Mouse (Mus musculus) midbrain, embryonic 10.5 days (tissue): ENCODE data around the gene Sulf2. TPM values are rescaled to one million over a fixed set of nuclear protein-coding genes. Genes with fewer than 3 reads are reported as not detected.
A peak's percentile ranks its signal among the peaks of the same experiment; 100 is the strongest.

Source experiments
- DNase-seq: peaks from one replicate; pipeline ENCODE4 v3.0.0-alpha.2; 2017; ENCODE audit warnings: low spot score
- H3K27ac ChIP-seq: fragments of 300-500 bp; sonication (generic); replicated peaks from 2 replicates; pipeline ENCODE4 v1.5.1; 2016; ENCODE audit warnings: mild to moderate bottlenecking
- H3K27me3 ChIP-seq: fragments of 300-500 bp; sonication (generic); 2 replicates; pipeline ENCODE4 v1.6.1; 2016; ENCODE audit warnings: low read depth, mild to moderate bottlenecking; ENCODE audit not compliant: poor library complexity, severe bottlenecking
- H3K36me3 ChIP-seq: fragments of 300-500 bp; sonication (generic); 2 replicates; pipeline ENCODE4 v1.6.1; 2016; ENCODE audit warnings: mild to moderate bottlenecking, moderate library complexity
- H3K4me1 ChIP-seq: fragments of 300-500 bp; sonication (generic); 2 replicates; pipeline ENCODE4 v1.6.1; 2016
- H3K4me3 ChIP-seq: fragments of 300-500 bp; sonication (generic); 2 replicates; pipeline ENCODE4 v1.5.1; 2016; ENCODE audit warnings: mild to moderate bottlenecking, moderate library complexity
- H3K9me3 ChIP-seq: fragments of 300-500 bp; sonication (generic); replicated peaks from 2 replicates; pipeline ENCODE4 v1.6.1; 2016; ENCODE audit warnings: mild to moderate bottlenecking
- WGBS: fragments of 180-500 bp; shearing (Covaris S2); methylation state at CpG from one replicate; pipeline ENCODE4 v1.1.7; 2016; 5-methylcytosine and 5-hydroxymethylcytosine counted together
- polyA plus RNA-seq: library from polyadenylated mRNA; unstranded; fragments of >200 nt; fragmentation: Nextera tagmentation; extraction: Ambion mirVana; gene quantifications from 2 replicates; pipeline ENCODE4 v1.2.1, GENCODE M21; 2016

Sulf2 gene
- polyA plus RNA-seq, 1 experiment from 2014 or later = 62.5 TPM

DNA sequence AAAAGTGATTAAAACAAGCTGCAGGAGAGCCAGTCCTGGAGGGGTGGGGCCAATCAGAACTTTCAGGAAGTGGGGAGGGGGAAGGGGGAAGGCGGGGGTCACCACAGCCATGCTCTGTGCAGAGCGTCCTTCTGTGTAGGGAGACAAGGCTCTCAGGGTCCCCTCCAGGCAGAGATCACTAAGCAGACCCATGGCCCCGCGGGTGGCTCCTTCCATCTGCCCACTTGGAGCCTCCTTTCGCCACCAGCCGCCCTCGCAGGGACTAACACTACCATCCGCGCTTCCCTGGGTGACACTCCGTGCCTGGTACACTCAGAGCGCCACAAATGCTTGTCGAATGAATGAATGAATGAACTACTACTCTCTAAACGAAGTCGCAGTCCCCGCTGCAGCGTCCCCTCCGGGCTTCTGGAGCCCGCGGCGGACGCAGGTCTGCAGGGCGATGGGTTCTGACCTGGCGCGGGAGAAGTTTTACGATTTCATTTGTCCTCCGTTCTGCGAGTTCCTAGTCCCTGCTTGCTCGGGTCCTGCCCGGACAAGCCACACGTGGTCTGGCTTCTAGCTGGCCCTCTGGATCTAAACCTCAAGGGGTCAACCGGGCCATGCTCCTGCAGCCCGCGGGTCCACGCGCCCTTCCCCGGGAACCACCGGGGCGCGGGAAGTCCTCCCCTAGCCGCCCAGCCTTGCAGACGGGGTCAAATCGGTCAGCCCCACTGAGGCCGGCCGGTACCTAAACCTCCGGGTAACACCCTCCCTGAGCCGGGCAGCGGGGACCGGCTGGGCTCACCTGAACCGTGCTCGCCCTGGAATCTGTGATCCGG, 1.4 kb downstream of the Sulf2 start:
- 1% methylated on average over 51 of the region's 51 CpGs for WGBS
- peak; percentile 71 for DNase-seq
- H3K27me3 ChIP-seq = peaks cover 41% of the 10 kb centered on the region

DNA sequence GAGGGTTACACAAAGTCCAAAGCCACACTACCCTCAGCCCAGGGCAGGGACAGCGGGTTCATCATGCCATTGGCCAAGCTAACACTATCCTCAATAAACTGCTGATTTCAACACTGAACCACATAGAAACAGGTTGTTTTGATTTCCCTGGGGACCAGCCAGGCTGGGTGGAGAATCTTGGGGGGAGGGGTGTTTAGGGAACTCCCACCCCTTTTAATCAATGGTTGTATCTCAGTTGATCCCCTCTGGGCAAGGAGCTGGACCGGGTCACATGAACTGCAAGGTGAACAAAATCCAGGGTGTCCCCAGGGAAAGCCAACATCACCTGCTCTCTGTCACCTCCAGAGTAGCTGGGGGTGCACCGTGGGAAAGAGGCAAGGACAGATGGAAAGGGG, 2.1 kb downstream of the Sulf2 start:
- H3K9me3 ChIP-seq = no peaks in the 10 kb centered on the region
- peak overlapping the region; percentile 84 for H3K4me3 ChIP-seq
- H3K4me1 ChIP-seq = peaks cover 77% of the 10 kb centered on the region
- 32% methylated on average over 3 of the region's 3 CpGs for whole genome bisulfite sequencing
- peaks cover 41% of the 10 kb centered on the region for H3K27me3 ChIP-seq
- no peak for DNase-seq
- no peaks in the 10 kb centered on the region; the same call in 1 of the 2 replicates for H3K36me3 ChIP-seq
- peak overlapping the region; percentile 94; the same call in 1 of the 2 replicates for H3K27ac ChIP-seq

More for the DNA sequence above, 1.4 kb downstream of the Sulf2 start:
- Histone ChIP-seq H3K4me1 (peaks cover 70% of the 10 kb centered on the region), H3K4me3 (peak overlapping the region; percentile 84), H3K9me3 (no peaks in the 10 kb centered on the region), H3K27ac (peak overlapping the region; percentile 94), H3K36me3 (no peaks in the 10 kb centered on the region; the same call in 1 of the 2 replicates)

DNA sequence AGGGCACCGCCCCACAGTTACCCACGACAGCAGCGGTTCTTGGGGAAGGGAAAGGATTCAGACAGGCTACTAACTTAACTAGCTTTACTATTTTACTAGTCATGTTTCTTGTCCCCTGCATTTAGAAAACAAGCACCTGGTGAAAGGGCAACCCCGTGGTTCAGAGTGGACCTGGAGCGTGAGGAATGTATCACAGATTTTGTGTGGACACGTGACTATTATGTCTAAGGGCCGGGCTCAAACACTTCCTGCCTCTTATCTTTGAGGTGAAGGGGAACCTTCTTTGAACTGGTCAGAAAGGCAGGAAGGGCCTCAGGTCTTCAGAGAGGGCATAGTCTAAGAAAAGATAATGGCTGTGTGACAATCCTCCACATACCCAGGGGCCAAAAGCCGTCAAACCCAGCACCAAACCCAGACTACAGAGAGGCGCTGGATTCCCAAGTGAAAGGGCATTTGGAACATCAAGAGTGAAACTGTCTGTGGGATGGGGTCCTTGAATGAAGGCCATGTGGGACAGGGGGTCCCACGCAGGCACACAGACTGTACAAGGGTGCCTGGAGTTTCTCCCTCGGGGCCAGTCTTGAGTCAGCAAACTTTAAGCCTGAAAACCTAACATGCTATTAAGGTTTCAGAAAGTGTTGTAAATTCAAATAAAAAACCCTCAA, 2.6 kb downstream of the Sulf2 start:
- DNase-seq = no peak
- H3K27me3 ChIP-seq = peaks cover 39% of the 10 kb centered on the region
- peak overlapping the region; percentile 84 for H3K4me3 ChIP-seq
- H3K4me1 ChIP-seq = peaks cover 81% of the 10 kb centered on the region
- H3K36me3 ChIP-seq = no peaks in the 10 kb centered on the region; the same call in 1 of the 2 replicates
- 67% methylated on average over 11 of the region's 11 CpGs for WGBS
- H3K9me3 ChIP-seq = no peaks in the 10 kb centered on the region
- peak overlapping the region; percentile 55; the same call in 1 of the 2 replicates for H3K27ac ChIP-seq

DNA sequence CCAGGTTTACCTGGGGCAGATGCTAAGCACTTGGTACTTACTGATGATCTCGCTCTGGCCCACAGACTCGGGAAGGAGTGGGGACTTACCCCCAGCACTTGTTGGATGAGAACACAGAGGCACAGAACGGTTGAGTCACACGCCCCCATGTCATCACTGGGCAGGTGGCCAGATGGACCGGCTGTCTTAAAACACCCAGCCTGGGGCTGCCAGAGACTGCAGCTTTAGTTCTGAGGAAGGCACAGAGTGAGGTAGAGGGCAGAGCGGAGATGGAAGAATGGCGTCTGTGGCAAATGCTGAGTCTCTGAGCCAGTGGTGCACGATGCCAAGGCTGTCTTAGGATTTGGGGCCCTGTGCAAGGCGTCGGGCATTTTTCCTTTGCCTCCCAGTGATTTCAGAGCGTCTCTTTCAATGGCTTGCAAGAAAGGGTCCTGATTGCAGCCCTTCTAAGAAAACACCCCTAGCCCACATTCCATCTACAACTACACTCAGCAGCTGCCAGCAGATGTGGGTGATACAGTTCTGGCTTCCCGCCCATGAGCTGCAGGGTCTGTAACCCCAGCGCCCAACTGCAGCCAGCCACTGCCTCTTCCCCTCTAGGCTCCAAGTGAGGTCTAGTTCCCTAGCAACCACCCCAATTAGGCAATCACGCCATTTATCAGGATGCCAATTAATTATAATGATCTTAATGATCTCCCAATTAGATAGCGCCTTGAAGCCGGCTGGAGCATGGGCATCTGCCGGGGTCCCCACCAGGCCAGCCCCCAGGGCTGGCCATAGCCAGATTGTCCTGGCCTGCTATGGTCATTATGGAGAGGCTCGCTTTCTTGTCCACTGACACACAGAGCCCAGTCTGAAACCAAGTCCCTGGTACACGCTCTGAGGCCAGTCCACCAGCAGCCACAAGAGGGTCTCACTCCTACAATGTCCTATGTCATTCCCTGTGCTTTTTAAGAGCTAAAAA, 3.7 kb downstream of the Sulf2 start:
- DNase-seq = no peak
- no peaks in the 10 kb centered on the region for H3K9me3 ChIP-seq
- 84% methylated on average over 19 of the region's 19 CpGs for WGBS
- H3K27ac ChIP-seq = peak overlapping the region; percentile 38
- H3K36me3 ChIP-seq = no peaks in the 10 kb centered on the region; the same call in 1 of the 2 replicates
- H3K4me3 ChIP-seq = 0 out of 2 replicates have a peak overlapping the region, but pooled peaks have one; percentile 16
- peaks cover 29% of the 10 kb centered on the region for H3K27me3 ChIP-seq
- H3K4me1 ChIP-seq = peaks cover 86% of the 10 kb centered on the region

DNA sequence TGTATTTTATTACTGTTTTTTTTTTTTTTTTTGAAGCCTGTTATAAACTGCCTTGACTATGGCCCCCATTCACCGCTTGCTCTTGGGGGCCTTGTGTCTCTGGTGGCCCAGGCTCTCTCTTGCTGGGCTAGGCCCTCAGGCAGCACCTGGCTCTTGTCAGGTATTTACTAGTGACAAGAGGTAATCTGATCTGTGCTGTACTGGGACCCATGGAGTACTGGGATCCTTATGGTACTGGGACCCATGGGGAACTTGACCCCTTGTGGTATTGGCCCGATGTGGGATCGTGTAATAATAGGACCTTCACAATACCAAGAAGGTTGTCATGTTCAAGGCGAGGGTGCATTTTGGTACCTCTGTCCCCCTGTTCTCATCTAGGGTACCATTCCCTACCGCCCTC, 4.9 kb downstream of the Sulf2 start:
- Histone ChIP-seq H3K27ac (no peak overlapping the region), H3K27me3 (peaks cover 18% of the 10 kb centered on the region), H3K4me1 (peaks cover 87% of the 10 kb centered on the region), H3K9me3 (no peaks in the 10 kb centered on the region), H3K36me3 (no peaks in the 10 kb centered on the region; the same call in 1 of the 2 replicates), H3K4me3 (no peak overlapping the region)
- DNase-seq = no peak
- 94% methylated on average over 5 of the region's 5 CpGs for whole genome bisulfite sequencing

DNA sequence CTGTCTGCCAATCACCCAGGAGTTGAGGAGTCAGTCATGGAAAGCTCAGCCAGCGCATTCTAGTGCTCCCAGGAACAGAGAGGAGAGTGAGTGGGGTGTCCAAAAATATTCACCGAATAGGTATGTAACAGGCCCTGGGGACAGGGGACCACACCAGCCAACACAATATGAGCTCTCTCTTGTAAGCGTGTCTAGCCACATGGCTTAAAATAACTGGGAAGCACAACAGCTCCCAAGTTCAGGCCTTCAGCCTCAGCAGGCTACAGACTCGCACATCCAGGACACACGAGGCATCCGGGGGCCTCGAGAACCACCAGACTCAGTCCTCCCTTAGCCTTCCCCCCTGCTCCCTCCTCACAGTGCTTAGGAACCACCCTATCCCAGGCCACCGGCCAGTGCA, 6.0 kb downstream of the Sulf2 start:
- Histone ChIP-seq H3K36me3 (no peaks in the 10 kb centered on the region; the same call in 1 of the 2 replicates), H3K9me3 (no peaks in the 10 kb centered on the region), H3K27ac (peak overlapping the region; percentile 35; the same call in 1 of the 2 replicates), H3K4me3 (no peak overlapping the region), H3K4me1 (peaks cover 88% of the 10 kb centered on the region), H3K27me3 (peaks cover 17% of the 10 kb centered on the region; the same call in 1 of the 2 replicates)
- DNase-seq = no peak
- WGBS = 80% methylated on average over 8 of the region's 8 CpGs

DNA sequence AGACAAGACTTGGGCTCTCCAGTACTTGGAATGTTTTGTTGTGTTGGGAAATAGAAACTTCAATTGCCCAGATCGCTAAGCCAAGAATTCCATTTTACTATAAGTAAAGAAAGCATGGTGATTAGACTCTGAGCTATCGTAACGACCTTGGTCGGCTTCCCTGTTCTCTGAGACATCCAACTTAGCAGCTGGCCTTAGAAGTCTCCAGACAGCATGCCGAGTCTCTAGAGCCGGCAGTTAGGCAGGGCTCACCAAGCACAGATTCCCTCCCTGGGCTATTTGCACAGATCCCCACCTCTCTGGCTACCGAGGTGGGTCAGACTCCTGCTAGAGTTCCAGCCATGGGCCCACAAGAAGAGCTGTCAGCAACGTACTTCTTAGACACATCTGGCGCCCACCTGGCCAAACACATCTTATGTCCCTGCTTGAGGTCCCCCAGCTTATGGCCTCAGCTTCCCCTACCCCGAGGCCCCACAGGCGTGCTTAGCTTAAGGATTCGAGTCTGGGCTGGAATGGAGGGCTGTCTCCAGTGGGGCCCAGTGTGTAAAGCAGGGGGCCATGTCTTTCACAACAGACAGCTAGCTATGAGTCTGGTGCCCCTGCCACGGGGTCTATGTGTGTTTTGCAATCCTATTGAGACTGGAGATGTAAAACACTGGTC, 6.7 kb downstream of the Sulf2 start:
- H3K9me3 ChIP-seq = no peaks in the 10 kb centered on the region
- peaks cover 88% of the 10 kb centered on the region for H3K4me1 ChIP-seq
- H3K27ac ChIP-seq = 0 out of 2 replicates have a peak overlapping the region, but pooled peaks have one; percentile 39
- H3K27me3 ChIP-seq = peaks cover 17% of the 10 kb centered on the region; the same call in 1 of the 2 replicates
- H3K4me3 ChIP-seq = no peak overlapping the region
- peak; percentile 34 for DNase-seq
- peaks cover 3% of the 10 kb centered on the region; the same call in 1 of the 2 replicates for H3K36me3 ChIP-seq
- 62% methylated on average over 13 of the region's 13 CpGs for WGBS

DNA sequence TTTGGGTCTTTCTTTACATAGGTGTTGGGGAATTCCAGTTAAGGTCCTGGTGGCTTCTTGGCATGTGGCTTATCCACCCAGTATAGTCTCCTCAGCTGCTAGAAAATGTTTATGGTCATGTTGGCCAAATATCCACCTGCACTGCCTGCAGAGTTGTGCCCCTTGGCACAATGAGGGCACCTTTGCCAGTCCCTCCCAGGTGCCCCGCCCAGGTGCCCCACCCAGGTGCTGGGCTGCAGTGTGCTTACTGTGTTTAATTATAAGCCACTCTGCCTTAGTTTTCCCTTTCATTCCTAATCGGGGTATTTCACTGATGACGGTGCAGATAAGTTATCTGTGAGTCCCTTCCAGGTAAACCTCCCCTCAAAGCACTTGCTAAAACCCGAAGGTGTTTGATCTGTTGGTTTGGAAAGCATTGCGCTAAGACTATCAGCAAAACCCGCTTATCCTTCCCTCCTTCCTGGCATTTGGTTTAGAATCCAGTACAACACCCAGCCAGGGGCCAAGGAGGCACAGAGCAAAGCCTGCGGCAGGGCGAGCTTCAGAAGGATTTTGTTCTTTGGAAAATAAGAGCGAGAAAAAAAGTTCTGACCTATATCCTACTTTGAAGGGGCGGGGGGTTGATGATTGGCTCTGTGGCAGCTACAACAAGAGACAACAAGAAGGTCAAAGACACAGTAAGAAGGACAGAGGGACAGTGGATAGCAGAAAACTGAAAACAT, 7.4 kb downstream of the Sulf2 start:
- no peak for DNase-seq
- Histone ChIP-seq H3K9me3 (no peaks in the 10 kb centered on the region), H3K4me1 (peaks cover 86% of the 10 kb centered on the region), H3K27me3 (peaks cover 12% of the 10 kb centered on the region; the same call in 1 of the 2 replicates), H3K36me3 (peaks cover 6% of the 10 kb centered on the region; the same call in 1 of the 2 replicates), H3K27ac (no peak overlapping the region), H3K4me3 (no peak overlapping the region)
- WGBS = 83% methylated on average over 10 of the region's 10 CpGs

DNA sequence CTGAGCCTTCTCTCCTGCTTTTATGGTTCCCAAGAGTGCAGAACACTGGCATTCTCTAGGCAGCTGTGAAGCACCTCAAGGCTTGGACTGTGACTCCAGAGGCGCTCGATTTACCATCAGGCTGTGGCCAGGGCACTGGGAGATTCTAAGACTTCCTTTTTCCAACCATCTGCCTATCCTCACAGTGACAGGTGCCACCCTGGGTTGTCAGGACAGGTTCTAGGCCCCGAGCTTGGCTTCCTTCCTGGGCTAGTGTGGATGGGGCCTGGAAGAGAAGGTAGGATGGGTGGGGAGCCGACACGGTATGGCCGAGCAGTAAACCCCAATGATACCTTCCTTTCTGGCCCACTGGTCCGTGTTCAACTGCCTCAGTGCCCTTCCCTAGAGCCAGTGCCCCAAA, 9.0 kb downstream of the Sulf2 start:
- 94% methylated on average over 7 of the region's 7 CpGs for WGBS
- H3K9me3 ChIP-seq = no peaks in the 10 kb centered on the region
- DNase-seq = no peak
- no peak overlapping the region for H3K4me3 ChIP-seq
- H3K4me1 ChIP-seq = peaks cover 83% of the 10 kb centered on the region
- H3K27ac ChIP-seq = no peak overlapping the region
- peaks cover 4% of the 10 kb centered on the region; the same call in 1 of the 2 replicates for H3K27me3 ChIP-seq
- H3K36me3 ChIP-seq = peaks cover 12% of the 10 kb centered on the region; the same call in 1 of the 2 replicates

DNA sequence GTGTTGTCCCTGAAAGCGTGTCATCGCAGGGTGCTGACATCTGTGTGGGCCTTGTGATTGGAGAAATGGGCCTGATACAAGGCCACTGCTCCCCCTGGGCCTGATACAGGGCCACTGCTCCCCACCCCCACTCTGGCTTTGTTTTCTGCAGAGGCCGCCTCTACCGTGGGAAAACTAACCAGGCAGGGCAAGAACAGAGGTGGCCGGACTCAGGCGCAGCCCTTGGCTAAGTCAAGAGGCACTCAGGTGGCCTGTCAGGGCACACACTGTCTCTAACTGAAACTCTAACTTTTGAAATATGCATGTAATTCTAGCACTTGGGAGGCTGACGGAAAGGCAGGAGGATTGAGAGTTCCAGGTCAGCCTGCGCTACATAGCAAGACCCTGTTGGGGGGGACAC, 10.4 kb downstream of the Sulf2 start:
- WGBS = 83% methylated on average over 8 of the region's 8 CpGs
- no peaks in the 10 kb centered on the region for H3K9me3 ChIP-seq
- peak overlapping the region; percentile 25; the same call in 1 of the 2 replicates for H3K27ac ChIP-seq
- DNase-seq = no peak
- no peak overlapping the region for H3K4me3 ChIP-seq
- peaks cover 76% of the 10 kb centered on the region for H3K4me1 ChIP-seq
- H3K27me3 ChIP-seq = no peaks in the 10 kb centered on the region
- peaks cover 18% of the 10 kb centered on the region for H3K36me3 ChIP-seq

DNA sequence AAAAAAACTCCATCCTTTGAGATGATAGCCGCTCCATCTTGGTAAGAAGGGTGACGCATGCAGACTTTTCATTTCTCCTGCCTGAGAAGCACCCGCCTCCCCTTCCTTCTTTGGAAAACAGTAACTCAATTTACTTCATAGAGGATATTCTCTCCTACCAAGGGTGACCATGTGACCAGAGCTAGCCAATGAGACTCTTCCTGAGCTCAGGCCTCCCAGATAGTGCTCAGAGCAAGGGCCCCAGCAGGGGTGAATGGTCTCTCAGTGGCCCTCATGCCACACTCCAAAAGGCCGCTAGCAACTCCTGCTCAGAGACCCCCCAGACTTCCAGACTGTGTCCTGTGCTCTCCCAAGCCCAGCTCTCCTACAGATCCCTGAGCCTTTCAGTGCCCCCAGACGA, 11.6 kb downstream of the Sulf2 start:
- H3K36me3 ChIP-seq = peaks cover 24% of the 10 kb centered on the region
- 86% methylated on average over 5 of the region's 5 CpGs for WGBS
- H3K4me3 ChIP-seq = no peak overlapping the region
- DNase-seq = no peak
- H3K9me3 ChIP-seq = no peaks in the 10 kb centered on the region
- H3K27ac ChIP-seq = peak overlapping the region; percentile 57; the same call in 1 of the 2 replicates
- H3K4me1 ChIP-seq = peaks cover 64% of the 10 kb centered on the region
- no peaks in the 10 kb centered on the region for H3K27me3 ChIP-seq
